Mouse (Mus musculus) heart, adult 2 months (tissue): Measurements from ENCODE around the gene Slc17a4.

Experiments
- CTCF ChIP-seq: fragments of 200-600 bp; IDR thresholded peaks from 2 replicates; pipeline ENCODE4 v1.8.1; 2022; ENCODE audit warnings: antibody characterized with exemption, mild to moderate bottlenecking, moderate library complexity
- EP300 ChIP-seq: fragments of 200-500 bp; IDR thresholded peaks from 2 replicates; pipeline ENCODE4 v1.6.1; 2011; ENCODE audit warnings: low read depth, low read length, control low read depth; ENCODE audit not compliant: insufficient read depth
- POLR2A ChIP-seq: fragments of 200-500 bp; IDR thresholded peaks from 2 replicates; pipeline ENCODE4 v1.6.1; 2011; ENCODE audit warnings: mild to moderate bottlenecking, low read depth, low read length, control low read depth; ENCODE audit not compliant: insufficient read depth

GRCm38 (mm10) chr13:23879106-23879505, 35.7 kb downstream of the Slc17a4 start:
- TF ChIP-seq POLR2A (no peak), CTCF (no peak), EP300 (no peak)
